Mouse (Mus musculus): Measurements from ENCODE around the gene Gm11562.
"Not testable (repeated sequence)": the region's sequence is repeated elsewhere in the genome, so short reads cannot be mapped to it uniquely, and the experiment has no call there.

The Gm11562 gene

GRCm38 (mm10) chr11:99620335-99620734 is at the start of gene Gm11562:
Gene Gm11562 (minus strand): TSS chr11:99620435.
- no peak for DNase-seq

GRCm38 (mm10) chr11:99665860-99666259 is 45.6 kb upstream of the Gm11562 start, which contains the start of gene Krtap4-6:
Gene Krtap4-6 (minus strand): TSS chr11:99665960.
- no peak for DNase-seq

DNA sequence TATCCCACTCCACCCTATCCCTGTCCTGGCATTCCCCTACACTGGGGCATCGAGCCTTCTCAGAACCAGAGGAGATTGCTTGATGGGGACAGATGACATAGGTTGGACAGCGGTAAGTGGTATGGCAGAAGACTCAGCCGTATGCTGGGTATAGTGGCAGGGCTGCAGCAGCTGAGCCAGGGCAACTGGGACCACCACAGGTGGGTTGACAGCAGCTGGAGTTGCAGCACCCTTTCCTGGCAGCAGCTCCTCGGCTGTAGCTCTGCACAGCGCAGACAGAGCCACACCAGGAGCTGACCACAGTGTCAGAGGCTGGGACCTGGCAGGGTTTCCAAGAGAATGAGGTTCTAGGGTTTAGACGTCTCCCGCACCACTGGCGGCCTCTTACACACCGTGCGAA is 42.6 kb upstream of the Gm11562 start:
- no peak for DNase-seq

- no peak for DNase-seq
These were observed 39.0 kb upstream of the Gm11562 start for GRCm38 (mm10) chr11:99659256-99659655.

GRCm38 (mm10) chr11:99658467-99659010 is 38.3 kb upstream of the Gm11562 start, which contains the start of gene Gm11563:
Gene Gm11563 (minus strand): TSS chr11:99658960.
- DNase-seq, result not testable (repeated sequence)

- no peak for DNase-seq
These were observed 36.8 kb upstream of the Gm11562 start for GRCm38 (mm10) chr11:99657051-99657450.

DNA sequence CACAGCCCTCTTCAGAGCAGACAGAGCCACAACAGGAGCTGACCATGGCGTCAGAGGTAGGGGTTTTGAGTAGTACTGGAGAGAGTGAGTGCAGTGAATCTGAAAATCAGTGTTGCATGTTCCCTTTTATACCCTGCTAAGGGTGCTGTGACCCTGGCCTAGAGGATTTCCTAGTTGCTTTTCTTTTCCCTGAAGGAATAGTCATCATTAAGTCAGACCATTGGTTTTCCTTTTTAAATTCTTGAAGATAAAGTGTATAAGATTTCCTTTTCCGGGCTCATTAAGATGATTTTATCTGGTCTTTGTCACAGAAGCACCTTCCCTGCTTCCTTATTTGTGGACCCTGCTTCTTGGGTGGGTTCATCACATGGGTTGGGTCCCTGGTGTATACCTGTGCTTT is 29.9 kb upstream of the Gm11562 start, which contains the start of gene Gm11555:
TSS of gene Gm11555 (minus strand) at position 101 of the 400 bp plus-strand sequence.
- DNase-seq, result no peak

DNA sequence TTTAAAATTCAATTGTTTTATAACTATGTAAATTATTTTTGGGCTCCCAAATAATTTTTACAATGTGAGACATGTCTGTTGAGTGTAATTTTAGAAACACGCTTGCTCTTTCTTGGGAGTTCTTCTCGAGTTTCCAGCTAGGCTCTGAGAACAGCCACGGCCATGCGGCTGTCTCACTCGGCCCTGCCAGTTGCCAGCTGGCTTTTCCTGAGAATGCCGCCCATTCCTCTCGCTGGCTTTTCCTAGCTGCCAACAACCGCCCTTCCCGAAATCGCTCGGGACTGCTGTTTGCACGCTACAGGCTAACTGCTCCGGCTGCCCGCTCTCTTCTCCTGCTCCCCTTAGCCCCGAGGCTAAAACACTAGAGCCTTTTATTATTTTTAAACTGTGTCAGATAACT is 26.2 kb upstream of the Gm11562 start:
- no peak for DNase-seq

DNA sequence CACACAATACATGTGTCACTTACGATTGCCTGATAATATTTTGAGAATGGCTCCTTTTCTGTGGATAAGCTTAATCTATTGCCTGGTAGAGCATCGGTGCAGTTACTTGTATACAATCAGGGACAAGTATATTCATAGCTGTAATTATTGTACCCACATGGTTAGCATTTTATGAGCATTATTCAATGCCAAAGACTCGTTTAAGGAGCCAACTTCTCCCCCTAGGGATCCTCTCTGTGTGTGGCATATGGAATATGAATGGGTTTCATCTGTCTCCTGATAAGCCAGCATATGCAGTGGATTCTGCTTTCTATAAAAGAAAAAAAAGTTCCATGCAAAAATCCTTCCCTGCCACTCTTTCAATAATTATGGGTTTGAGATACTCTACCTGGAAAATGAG is 24.1 kb upstream of the Gm11562 start:
- DNase-seq, result no peak

GRCm38 (mm10) chr11:99643635-99644139 is 23.5 kb upstream of the Gm11562 start, which contains the start of gene Krtap4-7:
Gene Krtap4-7 (minus strand): TSS chr11:99644089.
- not testable (repeated sequence) for DNase-seq

- no peak for DNase-seq
These were observed 20.7 kb upstream of the Gm11562 start for GRCm38 (mm10) chr11:99640926-99641325.

GRCm38 (mm10) chr11:99637086-99637485 is 16.9 kb upstream of the Gm11562 start:
- no peak for DNase-seq

DNA sequence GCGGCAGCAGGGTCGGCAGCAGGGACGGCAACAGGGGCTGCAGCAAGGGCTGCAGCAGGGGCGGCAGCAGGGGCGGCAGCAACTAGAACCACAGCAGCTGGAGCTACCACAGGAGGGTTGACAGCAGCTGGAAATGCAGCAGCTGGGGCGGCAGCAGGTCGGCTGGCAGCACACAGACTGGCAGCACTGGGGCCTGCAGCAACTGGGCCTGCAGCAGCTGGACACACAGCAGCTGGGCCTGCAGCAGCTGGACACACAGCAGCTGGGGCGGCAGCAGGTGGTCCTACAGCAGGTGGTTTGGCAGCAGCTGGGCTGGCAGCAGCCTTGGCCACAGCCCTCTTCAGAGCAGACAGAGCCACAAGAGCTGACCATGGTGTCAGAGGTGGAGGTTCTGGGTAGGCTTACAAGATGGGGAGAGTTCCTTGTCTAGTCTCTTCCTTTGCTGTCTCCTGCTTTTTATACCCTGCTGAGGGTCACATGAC is 14.5 kb upstream of the Gm11562 start, which contains the start of gene Krtap4-2:
TSS of gene Krtap4-2 (minus strand) at position 432 of the 482 bp plus-strand sequence.
- no peak for DNase-seq

DNA sequence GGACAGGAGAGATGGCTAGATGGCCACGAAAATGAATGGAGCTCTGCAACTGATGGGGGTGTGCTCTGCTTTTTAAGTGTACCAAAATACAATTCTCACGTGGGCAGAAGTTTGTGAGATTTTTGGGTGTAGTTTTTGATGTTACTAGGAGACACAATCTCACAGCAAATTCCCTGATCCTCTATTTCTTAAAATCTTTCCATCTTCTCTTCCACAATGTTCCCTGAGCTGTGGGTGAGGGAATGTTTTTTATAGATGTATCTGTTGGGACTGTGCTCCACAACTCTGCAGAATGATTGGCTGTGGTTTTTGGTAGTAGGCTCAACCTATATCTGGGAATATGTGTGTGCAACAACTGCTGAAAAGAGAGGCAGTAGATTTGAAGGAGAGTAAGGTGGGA is 13.1 kb upstream of the Gm11562 start:
- no peak for DNase-seq

DNA sequence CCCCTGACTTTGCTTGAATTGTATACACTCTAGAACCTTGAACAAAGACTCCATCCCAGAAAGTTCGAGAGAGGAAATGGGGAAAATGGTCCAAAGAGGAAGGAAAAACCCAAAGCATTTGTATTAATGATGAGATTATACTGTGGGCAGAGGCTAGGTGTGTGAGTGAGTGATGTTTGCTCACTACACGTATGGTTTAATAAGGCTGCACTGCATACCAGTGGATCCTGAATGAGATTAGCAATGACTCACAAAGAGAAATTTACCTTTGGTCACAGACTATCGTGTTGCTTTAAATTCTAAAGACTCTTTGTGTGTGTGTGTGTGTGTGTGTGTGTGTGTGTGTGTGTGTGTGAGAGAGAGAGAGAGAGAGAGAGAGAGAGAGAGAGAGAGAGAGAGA is 10.7 kb upstream of the Gm11562 start:
- DNase-seq, result no peak

DNA sequence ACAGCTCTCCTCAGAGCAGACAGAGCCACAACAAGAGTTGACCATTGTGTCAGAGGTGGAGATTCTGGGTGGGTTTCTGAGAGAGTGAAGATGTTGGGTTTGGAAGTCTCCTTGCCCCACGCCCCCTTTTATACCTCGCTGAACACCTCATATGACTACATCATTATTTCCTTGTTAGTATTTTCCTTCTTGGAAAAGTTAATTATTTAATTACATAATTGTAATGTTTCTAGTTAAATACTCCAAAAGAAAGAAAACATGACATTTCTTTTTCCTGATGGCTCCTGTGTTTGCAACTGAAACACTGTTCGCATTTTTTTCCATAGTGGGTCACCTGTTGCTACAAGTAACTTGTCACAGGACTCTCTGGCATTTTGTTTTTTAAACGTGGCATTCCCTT is 7.9 kb upstream of the Gm11562 start, which contains the start of gene Krtap4-1:
TSS of gene Krtap4-1 (minus strand) at position 101 of the 400 bp plus-strand sequence.
- no peak for DNase-seq

GRCm38 (mm10) chr11:99614796-99615363 is 5.4 kb downstream of the Gm11562 start, which contains the start of gene Krtap2-4:
Gene Krtap2-4 (minus strand): TSS chr11:99614846.
- no peak for DNase-seq

GRCm38 (mm10) chr11:99610089-99610488 is 10.1 kb downstream of the Gm11562 start, which contains the start of gene Gm11937:
Gene Gm11937 (minus strand): TSS chr11:99610189.
- DNase-seq, result not testable (repeated sequence)

GRCm38 (mm10) chr11:99609126-99609525 is 11.1 kb downstream of the Gm11562 start:
- DNase-seq, result no peak

GRCm38 (mm10) chr11:99603208-99603607 is 17.0 kb downstream of the Gm11562 start, which contains the start of gene Gm11938:
Gene Gm11938 (minus strand): TSS chr11:99603308.
- not testable (repeated sequence) for DNase-seq

DNA sequence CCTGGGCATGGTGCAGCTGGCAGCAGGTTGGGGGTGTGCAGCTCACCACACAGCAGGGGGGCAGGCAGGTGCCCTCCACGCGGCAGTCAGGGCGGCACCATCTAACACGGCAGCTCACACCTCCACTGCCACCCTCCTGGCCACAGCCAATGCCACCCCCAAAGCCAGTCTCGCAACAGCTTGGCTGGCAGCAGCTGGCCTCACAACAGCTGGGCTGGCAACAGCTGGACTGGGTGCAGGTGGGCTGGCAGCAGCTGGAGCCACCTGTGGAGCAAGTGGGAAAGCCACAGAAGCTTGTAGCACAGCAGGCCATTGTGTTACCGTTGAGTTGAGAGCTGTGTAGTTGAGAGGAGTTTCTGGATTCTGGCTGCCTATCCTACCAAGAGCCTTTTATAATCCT is 22.5 kb downstream of the Gm11562 start, which contains the start of gene Krtap9-3:
TSS of gene Krtap9-3 (minus strand) at position 364 of the 400 bp plus-strand sequence.
- not testable (repeated sequence) for DNase-seq

GRCm38 (mm10) chr11:99590981-99591380 is 29.3 kb downstream of the Gm11562 start, which contains the start of gene Krtap1-3:
Gene Krtap1-3 (minus strand): TSS chr11:99591339.
- DNase-seq, result no peak

DNA sequence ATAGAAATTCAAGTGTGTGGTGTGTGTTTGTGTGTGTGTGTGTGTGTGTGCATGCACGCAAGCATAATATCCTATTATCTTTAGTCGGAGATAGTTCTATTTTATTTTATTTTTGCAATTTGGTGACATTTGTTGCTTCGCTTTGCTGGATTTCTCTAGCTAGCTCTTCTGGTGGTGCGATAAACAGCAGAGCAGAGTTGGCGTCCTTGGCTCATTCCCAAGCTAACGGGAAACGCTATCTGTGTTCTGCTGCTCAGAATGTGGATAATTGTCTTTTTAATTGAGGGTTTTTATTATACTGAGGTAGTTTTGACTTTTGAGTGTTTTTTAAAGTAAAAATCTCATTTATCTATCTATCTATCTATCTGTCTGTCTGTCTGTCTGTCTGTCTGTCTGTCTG is 35.1 kb downstream of the Gm11562 start:
- DNase-seq, result no peak

Data from thymus, postnatal 36 days (tissue).